22 mouse cellular contexts compared by ENCODE assay signal in the genomic region with DNA sequence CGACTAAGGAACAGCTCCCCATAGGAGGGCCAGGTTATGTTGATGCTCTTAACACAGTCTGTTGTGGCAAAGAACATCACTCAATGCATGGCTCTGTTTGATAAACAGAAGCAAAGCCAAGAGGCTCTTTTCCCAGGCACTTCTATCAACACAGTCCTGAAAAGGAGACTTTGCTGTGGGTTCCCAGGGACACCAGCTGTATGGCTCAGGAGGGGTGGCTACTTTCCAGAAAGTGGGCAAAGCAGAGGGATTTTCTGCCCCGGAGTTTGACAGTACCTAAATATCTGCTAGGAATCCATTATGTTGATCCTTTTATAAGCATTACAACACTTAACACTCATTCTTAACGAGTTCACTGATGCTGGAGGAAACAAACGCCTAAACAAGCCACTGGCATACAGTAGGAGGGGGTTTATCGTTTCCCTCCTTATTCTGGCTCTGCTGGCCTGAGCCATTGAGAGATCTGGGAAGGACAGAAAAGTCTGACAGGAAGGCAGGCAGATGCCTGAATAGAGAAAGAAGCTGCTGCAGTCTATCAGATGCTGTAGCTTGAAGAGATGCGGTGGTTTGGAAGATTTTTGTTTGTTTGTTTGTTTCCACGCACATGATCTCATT. TPM values are rescaled to one million over a fixed set of nuclear protein-coding genes. Genes with fewer than 3 reads are reported as not detected.
DNase-seq lines count a peak whose midpoint lies in the region; ATAC-seq and TF ChIP-seq lines count a peak whose summit lies in the region.
"Had no signal": no experiment of that assay in that cellular context is flagged by ENCODE, and none has a peak within 500 bp of the region (broad histone marks: within the 10 kb centered on the region; RNA-seq: fewer than 3 reads in every experiment).

No protein-coding gene starts in this region.

- no peaks in the 10 kb centered on the region for H3K9me3 ChIP-seq in forebrain, embryonic 15.5 days
- no peaks in the 10 kb centered on the region for H3K9me3 ChIP-seq in forebrain, embryonic 10.5 days
- no peaks in the 10 kb centered on the region for H3K9me3 ChIP-seq in lung, embryonic 14.5 days (ENCODE audit: low read depth, low read length)
- H3K9me3 ChIP-seq in forebrain, postnatal 0 days (ENCODE audit: low read length) = no peaks in the 10 kb centered on the region
- no peaks in the 10 kb centered on the region for H3K9me3 ChIP-seq in midbrain, postnatal 0 days (ENCODE audit: low read length)
- H3K9me3 ChIP-seq: embryonic facial prominence, embryonic 13.5 days; limb, embryonic 13.5 days; neural tube, embryonic 12.5 days had no signal

- H3K36me3 ChIP-seq in forebrain, embryonic 15.5 days = no peaks in the 10 kb centered on the region
- no peaks in the 10 kb centered on the region for H3K36me3 ChIP-seq in forebrain, embryonic 10.5 days (replicated peaks)
- H3K36me3 ChIP-seq in lung, embryonic 14.5 days (ENCODE audit: insufficient read depth) = no peaks in the 10 kb centered on the region
- no peaks in the 10 kb centered on the region for H3K36me3 ChIP-seq in forebrain, postnatal 0 days (ENCODE audit: insufficient read depth)
- no peaks in the 10 kb centered on the region for H3K36me3 ChIP-seq in midbrain, postnatal 0 days (ENCODE audit: insufficient read depth, low read length)
- H3K36me3 ChIP-seq: embryonic facial prominence, embryonic 13.5 days; limb, embryonic 13.5 days; neural tube, embryonic 12.5 days had no signal

- peaks cover 16% of the 10 kb centered on the region for H3K4me1 ChIP-seq in forebrain, embryonic 15.5 days
- peaks cover 15% of the 10 kb centered on the region; the same call in 1 of the 2 replicates for H3K4me1 ChIP-seq in forebrain, embryonic 10.5 days
- peaks cover 12% of the 10 kb centered on the region; the same call in 1 of the 2 replicates for H3K4me1 ChIP-seq in lung, embryonic 14.5 days (ENCODE audit: insufficient read depth)
- peaks cover 10% of the 10 kb centered on the region; the same call in 1 of the 2 replicates for H3K4me1 ChIP-seq in forebrain, postnatal 0 days (ENCODE audit: insufficient read depth)
- H3K4me1 ChIP-seq in midbrain, postnatal 0 days (ENCODE audit: insufficient read depth, low read length) = no peaks in the 10 kb centered on the region
- H3K4me1 ChIP-seq: neural tube, embryonic 12.5 days had no signal

- TF ChIP-seq CTCF in lung, embryonic 14.5 days (IDR thresholded peaks at IDR 0.05; ENCODE audit: low read depth) = no peak
- TF ChIP-seq CTCF in forebrain, postnatal 0 days (IDR thresholded peaks at IDR 0.05; ENCODE audit: low read depth) = no peak
- TF ChIP-seq CTCF in midbrain, postnatal 0 days (IDR thresholded peaks at IDR 0.05) = no peak

- no peak overlapping the region for H3K27ac ChIP-seq in forebrain, embryonic 15.5 days (replicated peaks)
- H3K27ac ChIP-seq in forebrain, embryonic 10.5 days = no peak overlapping the region
- H3K27ac ChIP-seq in lung, embryonic 14.5 days (ENCODE audit: low read depth) = 0 out of 2 replicates have a peak overlapping the region, but pooled peaks have one; percentile 18
- no peak overlapping the region for H3K27ac ChIP-seq in forebrain, postnatal 0 days (ENCODE audit: low read depth, low read length)
- peak overlapping the region; percentile 38; the same call in 1 of the 2 replicates for H3K27ac ChIP-seq in midbrain, postnatal 0 days (ENCODE audit: low read depth, low read length)
- H3K27ac ChIP-seq: embryonic facial prominence, embryonic 13.5 days; limb, embryonic 13.5 days; liver, embryonic 14.5 days; neural tube, embryonic 12.5 days had no signal

- peak; percentile 48; the same call in 1 of the 2 replicates for ATAC-seq in forebrain, embryonic 15.5 days (replicated peaks)
- peak; percentile 67 for ATAC-seq in lung, embryonic 14.5 days (ENCODE audit: insufficient read depth)
- peak; percentile 42 for ATAC-seq in forebrain, postnatal 0 days
- no peak for ATAC-seq in midbrain, postnatal 0 days (ENCODE audit: low FRiP score)

- no peak overlapping the region for H3K9ac ChIP-seq in forebrain, embryonic 15.5 days (replicated peaks)
- no peak overlapping the region for H3K9ac ChIP-seq in lung, embryonic 14.5 days
- no peak overlapping the region for H3K9ac ChIP-seq in forebrain, postnatal 0 days
- H3K9ac ChIP-seq in midbrain, postnatal 0 days (replicated peaks; ENCODE audit: low read length, poor library complexity, severe bottlenecking) = no peak overlapping the region
- H3K9ac ChIP-seq: embryonic facial prominence, embryonic 13.5 days; limb, embryonic 13.5 days; liver, embryonic 14.5 days; neural tube, embryonic 12.5 days had no signal

- H3K4me3 ChIP-seq in forebrain, embryonic 15.5 days = no peak overlapping the region
- H3K4me3 ChIP-seq in forebrain, embryonic 10.5 days = no peak overlapping the region
- H3K4me3 ChIP-seq in lung, embryonic 14.5 days (ENCODE audit: low read depth, low read length) = no peak overlapping the region
- no peak overlapping the region for H3K4me3 ChIP-seq in forebrain, postnatal 0 days (ENCODE audit: low read depth, low read length)
- no peak overlapping the region for H3K4me3 ChIP-seq in midbrain, postnatal 0 days (ENCODE audit: low read depth, low read length)
- H3K4me3 ChIP-seq: embryonic facial prominence, embryonic 13.5 days; limb, embryonic 13.5 days; neural tube, embryonic 12.5 days had no signal

- H3K27me3 ChIP-seq in forebrain, embryonic 15.5 days = no peaks in the 10 kb centered on the region
- no peaks in the 10 kb centered on the region for H3K27me3 ChIP-seq in forebrain, embryonic 10.5 days (ENCODE audit: poor library complexity, severe bottlenecking)
- no peaks in the 10 kb centered on the region for H3K27me3 ChIP-seq in lung, embryonic 14.5 days (ENCODE audit: insufficient read depth, low read length)
- H3K27me3 ChIP-seq in forebrain, postnatal 0 days (ENCODE audit: insufficient read depth, low read length) = no peaks in the 10 kb centered on the region
- no peaks in the 10 kb centered on the region for H3K27me3 ChIP-seq in midbrain, postnatal 0 days (ENCODE audit: insufficient read depth, low read length)
- H3K27me3 ChIP-seq: embryonic facial prominence, embryonic 13.5 days; limb, embryonic 13.5 days; neural tube, embryonic 12.5 days had no signal

- WGBS in forebrain, embryonic 15.5 days = 23% methylated on average over 7 of the region's 7 CpGs
- WGBS in forebrain, embryonic 10.5 days = 47% methylated on average over 7 of the region's 7 CpGs
- WGBS in lung, embryonic 14.5 days = 36% methylated on average over 7 of the region's 7 CpGs
- 18% methylated on average over 7 of the region's 7 CpGs for WGBS in forebrain, postnatal 0 days
- 37% methylated on average over 7 of the region's 7 CpGs for WGBS in midbrain, postnatal 0 days

- H3K4me2 ChIP-seq in forebrain, embryonic 15.5 days (replicated peaks) = no peak overlapping the region
- no peak overlapping the region for H3K4me2 ChIP-seq in lung, embryonic 14.5 days
- no peak overlapping the region for H3K4me2 ChIP-seq in forebrain, postnatal 0 days (ENCODE audit: low read depth)
- no peak overlapping the region for H3K4me2 ChIP-seq in midbrain, postnatal 0 days (ENCODE audit: low read depth, low read length, poor library complexity, severe bottlenecking)
- H3K4me2 ChIP-seq: embryonic facial prominence, embryonic 13.5 days; limb, embryonic 13.5 days; neural tube, embryonic 12.5 days had no signal

- no peak for DNase-seq in forebrain, embryonic 10.5 days (ENCODE audit: extremely low spot score, low spot score)
- DNase-seq in lung, embryonic 14.5 days = peak; percentile 45
- DNase-seq in lung, adult 18-20 months = no peak
- DNase-seq in forebrain, postnatal 0 days = peak; percentile 25
- peak; percentile 27 for DNase-seq in midbrain, postnatal 0 days (ENCODE audit: low spot score)
- DNase-seq in urinary bladder, postnatal 4 days (ENCODE audit: low spot score in 2 of 2) = no peak
- DNase-seq: adrenal gland, postnatal 14 days; B cell, adult 2 months; cerebellum, adult 2 months; kidney, adult 11 months; lung, postnatal 36 days; right cerebral cortex, postnatal 14 days; thymus, postnatal 4 days had no signal

RNA-seq across cellular contexts. Expression of a gene that starts 32.5 kb away (rescaled TPM):
- polyA plus RNA-seq in forebrain, embryonic 15.5 days (2015; fragmentation: Nextera tagmentation; extraction: Ambion mirVana) = 0.15 TPM in 1 of 2 replicates, not detected in the other
- not detected in 2 replicates for polyA plus RNA-seq in forebrain, embryonic 10.5 days (2016; fragmentation: Nextera tagmentation; extraction: Ambion mirVana)
- 1.0 and 1.5 TPM in 2 replicates for polyA plus RNA-seq in lung, embryonic 14.5 days (2014; fragmentation: Nextera tagmentation; extraction: Ambion mirVana)
- not detected in 2 replicates for total RNA-seq in forebrain, postnatal 0 days (2014; rRNA removed)
- polyA plus RNA-seq in forebrain, postnatal 0 days (2015; fragmentation: Nextera tagmentation; extraction: Ambion mirVana) = not detected in 2 replicates
- not detected in 2 replicates for total RNA-seq in midbrain, postnatal 0 days (2014; rRNA removed)
- not detected in 2 replicates for polyA plus RNA-seq in midbrain, postnatal 0 days (2015; fragmentation: Nextera tagmentation; extraction: Ambion mirVana)
- total RNA-seq: gastrocnemius, adult 18-20 months; granulocyte monocyte progenitor cell, adult 5-6 weeks; hematopoietic stem cell, adult 5-6 weeks; left cerebral cortex, postnatal 10 days had no signal
- polyA plus RNA-seq: cerebellum, adult 2 months; embryonic facial prominence, embryonic 13.5 days; limb, embryonic 13.5 days had no signal

Comparison
In these comparisons a context has a peak if more than half of its experiments do, and no peak if none do; other contexts are left out.
1. DNase-seq: peak in lung, embryonic 14.5 days (single experiment), forebrain, postnatal 0 days (single experiment) and midbrain, postnatal 0 days (single experiment); none in forebrain, embryonic 10.5 days (single experiment), lung, adult 18-20 months (0 of 2) and urinary bladder, postnatal 4 days (0 of 2).
2. H3K27ac ChIP-seq: peak in lung, embryonic 14.5 days (single experiment) and midbrain, postnatal 0 days (single experiment); none in forebrain, embryonic 15.5 days (single experiment), forebrain, embryonic 10.5 days (single experiment) and forebrain, postnatal 0 days (single experiment).